Mouse (Mus musculus) cerebellum, postnatal 14 days (tissue): Measurements from ENCODE around the gene Dnajc13.

Experiments
- DNase-seq, 2 experiments: peaks; one replicate each; pipeline ENCODE4 v3.0.0; 2021; ENCODE audit warnings: mixed read lengths in 2 of 2

Gene Dnajc13

DNA sequence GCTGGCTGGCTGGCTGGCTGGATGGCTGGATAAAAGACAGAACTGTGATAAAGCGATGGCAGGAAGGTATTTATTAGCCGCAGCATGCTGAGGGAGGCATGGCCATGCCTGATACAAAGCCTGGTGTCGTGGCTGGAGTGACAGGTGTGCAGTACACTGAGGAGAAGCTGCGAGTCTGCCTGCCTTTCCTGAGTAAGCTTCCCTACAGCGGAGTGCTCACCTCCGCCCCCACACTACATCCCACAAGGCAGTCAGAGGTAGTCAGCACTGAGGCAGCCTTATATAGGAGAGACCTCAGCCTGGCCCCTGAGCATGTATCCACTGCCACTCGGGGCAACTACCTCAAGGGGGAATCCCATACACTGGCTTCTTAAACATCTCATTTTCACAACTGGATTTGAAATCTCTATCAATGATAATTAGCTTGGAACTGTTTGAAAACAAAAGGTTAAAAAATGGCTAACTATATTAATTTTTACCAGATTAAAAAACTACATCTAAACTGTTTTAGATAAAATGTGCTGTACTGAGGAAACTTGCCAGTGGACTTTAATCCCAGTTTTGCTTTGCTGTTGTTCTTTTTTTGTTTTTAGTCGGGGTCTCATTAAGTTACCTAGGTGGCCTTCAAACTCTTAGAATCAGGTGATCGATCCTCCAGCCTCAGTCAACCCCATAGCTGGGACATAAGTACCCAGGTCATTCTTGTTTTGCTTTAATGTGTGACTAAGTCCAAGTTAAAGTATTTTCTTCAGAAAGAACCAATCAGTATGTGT, 8.1 kb downstream of the Dnajc13 start:
- no peak for DNase-seq

- DNase-seq = no peak
Observed at GRCm38 (mm10) chr9:104252637-104253036, 10.1 kb downstream of the Dnajc13 start.

- DNase-seq = no peak
Observed at GRCm38 (mm10) chr9:104251687-104252086, 11.0 kb downstream of the Dnajc13 start.

GRCm38 (mm10) chr9:104251111-104251510, 11.6 kb downstream of the Dnajc13 start:
- no peak for DNase-seq

DNA sequence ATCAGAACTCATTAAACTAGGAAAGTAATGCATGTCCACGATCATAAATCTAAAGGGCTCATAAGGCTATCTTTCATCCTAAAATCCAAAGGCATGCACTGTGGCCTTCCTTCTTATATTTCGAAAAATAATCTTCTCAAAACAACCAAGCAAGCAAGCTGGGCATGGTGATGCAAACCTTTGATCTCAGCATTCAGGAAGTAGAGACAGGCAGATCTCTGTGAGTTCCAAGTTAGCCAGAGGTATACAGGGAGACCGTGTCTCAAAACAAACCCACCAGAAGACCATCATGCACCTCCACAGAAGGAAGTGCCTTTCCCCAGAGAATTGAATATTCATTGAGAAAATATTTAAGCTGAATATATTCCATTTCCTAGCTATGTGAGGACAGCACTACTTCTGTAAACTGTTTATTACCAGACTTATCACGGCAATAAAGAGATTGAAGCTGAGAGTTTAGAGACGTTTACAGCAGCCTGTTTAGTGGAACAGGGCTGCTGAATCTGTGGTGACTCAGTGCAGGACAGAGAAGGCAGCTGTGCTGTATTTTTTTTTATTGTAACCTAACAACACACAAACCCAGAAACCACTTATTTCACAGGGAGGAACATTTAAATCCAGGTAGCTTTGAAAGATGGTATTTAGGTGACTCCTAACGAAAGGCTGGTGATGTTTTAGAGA, 15.3 kb downstream of the Dnajc13 start:
- no peak for DNase-seq

- no peak for DNase-seq
Observed at GRCm38 (mm10) chr9:104243799-104244466, 18.8 kb downstream of the Dnajc13 start.

DNA sequence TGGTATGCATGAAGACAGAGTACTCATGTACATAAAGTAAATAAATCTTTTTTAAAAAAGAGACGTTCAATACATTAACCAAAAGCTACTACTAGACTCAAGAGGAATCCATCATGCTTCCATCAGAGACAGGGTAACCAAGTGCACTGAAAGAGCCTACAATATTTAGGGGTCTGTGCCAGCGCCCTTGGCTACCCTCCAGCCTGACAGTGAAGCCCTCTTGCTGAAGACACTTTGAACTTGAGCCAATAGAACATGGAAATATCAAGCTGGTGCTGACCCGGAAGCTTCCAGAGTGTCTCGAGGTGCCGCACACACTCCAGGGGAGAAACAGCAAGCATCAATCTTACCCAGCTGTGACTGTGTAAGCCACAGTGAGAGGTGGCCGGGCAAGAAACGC, 22.6 kb downstream of the Dnajc13 start:
- DNase-seq = peak; percentile 47 to 60

GRCm38 (mm10) chr9:104239076-104239475, 23.7 kb downstream of the Dnajc13 start:
- DNase-seq = no peak

- DNase-seq = no peak
Observed at GRCm38 (mm10) chr9:104236256-104236930, 26.3 kb downstream of the Dnajc13 start.

DNA sequence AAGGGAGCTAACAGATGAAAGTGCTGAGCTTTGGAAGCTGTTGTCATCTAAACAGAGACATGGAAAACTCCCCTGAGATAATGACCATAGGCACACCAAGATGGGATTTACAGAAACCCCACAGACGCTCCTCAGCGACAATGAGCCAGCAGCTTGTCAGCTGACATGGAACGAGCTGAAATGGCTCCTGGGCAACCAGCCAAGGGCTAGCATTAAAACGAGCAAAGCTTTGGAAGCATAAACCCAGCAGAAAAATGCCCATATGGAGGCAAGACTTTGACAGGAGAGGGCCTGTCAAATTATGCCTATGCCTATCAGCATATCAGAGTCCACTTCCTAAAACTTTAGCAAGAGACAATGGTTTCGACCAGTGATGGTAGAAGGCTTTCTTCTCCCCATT, 27.0 kb downstream of the Dnajc13 start:
- DNase-seq = peak; percentile 65 to 74

GRCm38 (mm10) chr9:104233815-104234214, 28.9 kb downstream of the Dnajc13 start:
- DNase-seq = no peak

GRCm38 (mm10) chr9:104233060-104233459, 29.7 kb downstream of the Dnajc13 start:
- no peak for DNase-seq

DNA sequence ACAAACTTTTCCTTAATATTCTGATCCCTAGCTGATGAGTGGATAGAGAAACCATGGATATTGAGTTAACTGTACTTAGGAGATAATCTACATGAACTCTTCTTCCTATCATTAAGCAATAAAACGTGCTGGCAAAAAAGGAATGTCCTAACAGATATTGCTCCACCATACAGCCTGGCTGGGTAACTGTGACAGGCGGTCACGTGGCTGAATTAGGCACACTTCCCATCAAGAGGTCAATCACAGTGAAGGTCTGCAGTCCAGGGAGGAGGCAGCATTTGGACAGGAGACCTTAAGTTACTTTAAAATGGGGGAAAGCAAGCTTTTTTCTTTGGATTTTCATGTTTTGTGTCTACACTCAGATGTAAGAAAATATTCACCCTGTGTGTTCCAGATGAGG, 30.7 kb downstream of the Dnajc13 start:
- DNase-seq = no peak

DNA sequence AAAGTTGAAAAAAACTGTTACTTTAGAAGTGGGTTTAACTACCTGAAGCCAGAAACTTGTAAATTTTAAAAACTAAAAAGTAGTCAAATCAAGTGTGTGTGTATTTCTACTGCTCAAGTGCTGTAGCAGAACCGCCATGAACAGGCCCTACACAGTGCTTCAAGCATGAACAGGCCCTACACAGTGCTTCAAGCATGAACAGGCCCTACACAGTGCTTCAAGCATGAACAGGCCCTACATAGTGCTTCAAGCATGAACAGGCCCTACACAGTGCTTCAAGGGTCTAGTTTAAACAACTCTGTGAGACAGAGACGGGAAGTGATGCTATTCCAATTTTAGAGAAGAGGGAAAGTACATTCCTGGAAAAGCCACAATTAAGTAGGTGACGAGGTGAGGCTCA, 51.3 kb downstream of the Dnajc13 start:
- DNase-seq = no peak

GRCm38 (mm10) chr9:104203851-104204250, 58.9 kb downstream of the Dnajc13 start:
- DNase-seq = peak; percentile 44 to 68

DNA sequence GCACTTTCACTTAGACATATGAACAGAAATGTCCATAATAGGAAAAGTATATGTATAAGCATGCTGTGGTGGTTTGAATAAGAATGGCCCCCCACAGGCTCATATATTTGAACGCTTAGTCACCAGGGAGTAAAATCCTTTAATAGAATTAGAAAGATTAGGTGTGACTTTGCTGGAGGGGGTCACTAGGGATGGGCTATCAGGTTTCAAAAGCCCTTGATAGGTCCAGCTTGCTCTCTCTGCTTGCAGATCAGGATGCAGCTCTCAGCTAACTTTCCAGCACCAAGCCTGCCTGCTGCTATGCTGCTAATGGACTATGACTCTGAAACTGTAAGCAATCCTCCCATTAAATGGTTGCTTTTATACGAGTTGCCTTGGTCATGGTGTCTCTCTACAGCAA, 68.2 kb downstream of the Dnajc13 start:
- no peak for DNase-seq

- DNase-seq = no peak
Observed at GRCm38 (mm10) chr9:104193900-104194299, 68.8 kb downstream of the Dnajc13 start.

DNA sequence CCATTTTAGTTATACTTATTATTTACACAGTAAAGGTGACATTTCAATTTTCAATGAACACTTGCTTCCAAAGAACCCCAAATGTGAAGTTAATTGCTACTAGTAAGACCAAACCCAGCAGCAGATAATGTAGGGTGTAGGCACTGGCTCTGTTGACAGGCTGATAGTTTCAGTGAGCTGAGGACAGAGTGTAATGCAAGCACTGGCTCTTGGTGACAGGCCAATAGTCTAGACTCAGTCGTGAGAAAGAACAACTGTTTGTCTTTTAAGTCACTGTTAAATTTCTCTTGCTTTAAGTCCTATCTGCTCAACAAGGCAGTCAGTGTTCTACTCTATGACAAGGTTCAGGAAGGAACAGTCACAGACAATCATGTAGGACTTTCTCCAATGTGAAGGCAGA, 69.4 kb downstream of the Dnajc13 start:
- no peak for DNase-seq

- DNase-seq = no peak
Observed at GRCm38 (mm10) chr9:104192513-104192912, 70.2 kb downstream of the Dnajc13 start.

DNA sequence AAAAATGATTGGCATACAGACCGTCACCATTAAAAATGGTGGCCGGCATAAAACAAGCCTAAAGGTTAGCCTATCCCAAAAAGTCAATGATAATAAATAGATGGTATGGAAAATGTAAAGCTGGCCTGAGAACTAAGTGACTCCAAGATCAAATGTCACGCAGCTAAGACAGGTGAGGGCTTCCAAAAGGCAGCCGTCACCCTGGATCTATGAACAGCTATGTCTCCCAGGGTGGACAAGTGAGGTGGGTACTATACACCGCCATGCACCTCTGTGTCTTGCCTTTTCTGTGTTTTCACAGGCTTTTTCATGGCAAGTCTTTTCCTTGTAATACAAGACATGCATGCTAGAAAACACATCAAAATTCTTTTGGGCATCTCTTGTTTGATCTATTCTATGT, 73.1 kb downstream of the Dnajc13 start:
- no peak for DNase-seq

GRCm38 (mm10) chr9:104188704-104189103, 74.0 kb downstream of the Dnajc13 start:
- DNase-seq = peak in 1 of 2 experiments; percentile 11

DNA sequence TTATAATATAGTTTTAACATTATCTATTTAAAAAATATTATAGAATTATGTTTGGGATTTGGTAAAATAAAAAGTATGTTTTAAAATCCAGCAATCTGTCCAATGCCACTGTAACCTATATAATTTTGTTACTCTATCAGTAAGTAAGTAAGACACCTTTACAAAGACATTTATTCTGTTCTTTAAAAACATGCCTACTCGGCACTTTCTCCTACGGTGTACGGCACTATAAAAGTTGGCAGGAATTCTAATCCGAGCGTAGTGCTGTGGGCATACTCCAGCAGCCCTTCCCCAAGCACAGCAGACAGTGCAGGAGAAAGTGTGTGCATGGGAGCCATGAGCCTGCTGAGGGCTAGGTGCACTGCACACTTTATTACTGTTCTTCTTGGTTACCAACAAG, 75.7 kb downstream of the Dnajc13 start:
- DNase-seq = no peak

DNA sequence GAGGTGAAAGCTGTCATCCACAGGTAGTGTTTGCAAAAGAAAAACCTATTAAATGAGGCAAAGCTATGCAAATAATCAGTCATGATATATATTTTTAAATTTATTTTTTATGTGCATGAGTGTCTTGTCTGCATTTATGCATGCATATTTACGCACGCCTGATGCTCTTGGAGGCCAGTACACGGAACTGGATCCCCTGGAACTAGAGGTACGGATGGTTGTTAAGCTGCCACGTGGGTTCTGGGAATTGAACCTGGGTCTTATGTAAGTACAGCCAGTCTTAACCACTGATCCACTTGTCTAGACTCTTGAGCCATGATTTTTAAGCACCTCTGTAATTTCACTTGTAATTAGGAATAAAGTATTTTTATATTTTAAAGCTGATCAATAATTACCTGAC, 79.5 kb downstream of the Dnajc13 start:
- no peak for DNase-seq
